Mouse (Mus musculus) erythroblast, embryonic 14.5 days (primary cell): ENCODE data around the gene Fam19a2.

Experiments
- GATA1 ChIP-seq: IDR thresholded peaks from 2 replicates; pipeline ENCODE4 v1.6.1; 2012; ENCODE audit warnings: low read length, inconsistent platforms, mixed read lengths
- TAL1 ChIP-seq: IDR thresholded peaks from 3 replicates; pipeline ENCODE4 v1.6.1; 2012; ENCODE audit warnings: low read length, inconsistent platforms, mixed read lengths

DNA sequence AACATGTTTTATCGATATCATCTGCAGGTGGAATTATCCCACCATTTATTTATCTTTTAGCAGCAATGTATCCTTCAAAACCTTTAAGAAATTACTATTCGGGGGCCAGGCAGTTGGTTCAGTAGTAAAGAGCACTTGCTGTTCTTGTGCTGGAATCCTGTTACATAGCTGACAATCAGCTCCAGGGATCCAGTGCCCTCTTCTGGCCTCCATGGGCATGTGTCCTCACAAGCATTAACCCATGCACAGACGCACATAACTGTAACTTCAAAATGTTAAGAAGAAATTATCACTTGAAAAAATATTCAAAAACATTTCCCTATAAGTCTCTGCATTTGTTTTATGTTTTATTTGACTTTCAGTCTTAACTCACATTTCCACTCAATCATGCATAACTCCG, 381.8 kb downstream of the Fam19a2 start:
- TF ChIP-seq GATA1: no peak
- no peak for TF ChIP-seq TAL1
